Mouse (Mus musculus): ENCODE results near the gene Olfr1442. TPM values are rescaled to one million over a fixed set of nuclear protein-coding genes. Genes with fewer than 3 reads are reported as not detected.

Gene Olfr1442
- polyA plus RNA-seq, 1 experiment from 2014 or later = not detected

DNA sequence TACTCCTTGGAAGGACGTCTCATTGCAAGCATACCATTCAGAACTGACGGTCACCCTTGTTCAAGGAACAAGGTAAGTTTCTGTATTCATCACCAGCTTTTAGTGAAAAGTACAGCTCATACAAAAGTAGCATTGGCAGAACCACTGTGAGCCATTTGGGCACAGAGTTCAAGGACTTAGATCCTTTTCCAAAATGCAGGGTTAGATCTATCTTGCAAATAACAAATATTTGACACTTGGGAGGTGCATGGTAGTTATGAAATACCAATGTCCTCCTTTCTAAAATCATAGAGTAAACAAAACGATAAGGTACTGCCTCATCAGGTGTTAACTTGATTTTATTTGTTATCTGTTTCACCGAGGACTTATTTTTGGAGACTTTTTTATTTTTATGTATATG, 812 bp downstream of the Olfr1442 start:
- Histone ChIP-seq H3K9ac (ENCODE audit: low read depth, low read length) (no peak overlapping the region), H3K4me3 (ENCODE audit: low read depth, low read length) (no peak overlapping the region), H3K4me2 (replicated peaks; ENCODE audit: low read depth, low read length) (no peak overlapping the region), H3K27ac (ENCODE audit: low read depth, low read length) (no peak overlapping the region), H3K9me3 (ENCODE audit: control insufficient read depth, low read length) (no peaks in the 10 kb centered on the region), H3K36me3 (ENCODE audit: control insufficient read depth, insufficient read depth, low read length) (no peaks in the 10 kb centered on the region), H3K4me1 (replicated peaks; ENCODE audit: control insufficient read depth, insufficient read depth, low read length) (no peaks in the 10 kb centered on the region), H3K27me3 (ENCODE audit: control insufficient read depth, insufficient read depth, low read length) (no peaks in the 10 kb centered on the region)
- no peak for DNase-seq (ENCODE audit: low spot score)
- WGBS = 91% methylated on average over 4 of the region's 4 CpGs
- ATAC-seq (ENCODE audit: low FRiP score) = no peak

DNA sequence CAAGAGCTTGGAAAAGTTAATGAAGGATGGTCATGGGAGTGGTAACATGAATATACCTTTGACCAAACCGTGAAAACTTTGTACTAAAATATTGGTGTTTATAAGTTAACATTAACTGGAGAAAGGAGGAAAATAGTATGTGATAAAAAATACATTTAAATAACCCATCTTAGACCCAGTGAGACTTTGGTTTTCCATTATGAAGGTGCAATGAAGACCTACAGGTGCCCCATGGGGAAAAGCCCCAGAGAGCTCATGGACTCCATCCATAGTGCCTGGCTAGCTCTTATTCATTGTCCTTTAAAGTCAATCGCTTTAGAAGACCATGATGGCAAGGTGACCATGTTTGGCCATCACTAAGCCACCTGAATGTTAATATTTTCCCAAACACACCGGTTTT, 7.6 kb downstream of the Olfr1442 start, which contains the start of gene Olfr1443:
TSS of gene Olfr1443 (plus strand) at position 301 of the 400 bp plus-strand sequence.
- no peak within 1 kb of the TSS for H3K4me2 ChIP-seq (replicated peaks; ENCODE audit: low read depth, low read length)
- no peaks in the 10 kb centered on the region for H3K9me3 ChIP-seq (ENCODE audit: control insufficient read depth, low read length)
- DNase-seq (ENCODE audit: low spot score) (no peak), ATAC-seq (ENCODE audit: low FRiP score) (no peak)
- H3K4me1 ChIP-seq (replicated peaks; ENCODE audit: control insufficient read depth, insufficient read depth, low read length) = no peaks in the 10 kb centered on the region
- no peaks in the 10 kb centered on the region for H3K27me3 ChIP-seq (ENCODE audit: control insufficient read depth, insufficient read depth, low read length)
- H3K9ac ChIP-seq (ENCODE audit: low read depth, low read length) = no peak within 1 kb of the TSS
- 69% methylated on average over 3 of the region's 3 CpGs for WGBS
- H3K27ac ChIP-seq (ENCODE audit: low read depth, low read length) = no peak within 1 kb of the TSS
- H3K36me3 ChIP-seq (ENCODE audit: control insufficient read depth, insufficient read depth, low read length) = no peaks in the 10 kb centered on the region
- H3K4me3 ChIP-seq (ENCODE audit: low read depth, low read length) = no peak within 1 kb of the TSS

DNA sequence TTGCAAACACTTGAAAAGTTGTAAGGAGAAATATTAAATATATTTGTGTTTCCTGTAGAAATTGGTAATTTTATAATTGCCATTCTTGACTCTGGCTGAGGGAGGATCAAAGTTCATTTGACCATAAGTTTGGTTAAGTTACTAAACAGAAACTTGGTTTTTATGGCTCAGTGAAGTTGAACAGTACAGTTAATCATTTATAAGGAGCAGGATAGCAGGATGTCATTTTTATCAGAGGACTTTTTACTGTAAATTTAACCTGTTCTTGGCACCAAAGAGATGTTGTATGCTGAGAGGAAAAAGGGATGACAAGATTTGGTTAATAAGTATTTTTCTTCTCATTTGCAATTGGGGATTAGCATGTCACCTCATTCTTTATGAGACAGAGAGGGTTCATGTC, 14.4 kb downstream of the Olfr1442 start:
- H3K9me3 ChIP-seq (ENCODE audit: control insufficient read depth, low read length) = no peaks in the 10 kb centered on the region
- H3K27me3 ChIP-seq (ENCODE audit: control insufficient read depth, insufficient read depth, low read length) = no peaks in the 10 kb centered on the region
- ATAC-seq (ENCODE audit: low FRiP score) = no peak
- no peak overlapping the region for H3K9ac ChIP-seq (ENCODE audit: low read depth, low read length)
- no peak overlapping the region for H3K27ac ChIP-seq (ENCODE audit: low read depth, low read length)
- H3K4me3 ChIP-seq (ENCODE audit: low read depth, low read length) = no peak overlapping the region
- H3K36me3 ChIP-seq (ENCODE audit: control insufficient read depth, insufficient read depth, low read length) = no peaks in the 10 kb centered on the region
- no peak overlapping the region for H3K4me2 ChIP-seq (replicated peaks; ENCODE audit: low read depth, low read length)
- no peaks in the 10 kb centered on the region for H3K4me1 ChIP-seq (replicated peaks; ENCODE audit: control insufficient read depth, insufficient read depth, low read length)
- no peak for DNase-seq (ENCODE audit: low spot score)

DNA sequence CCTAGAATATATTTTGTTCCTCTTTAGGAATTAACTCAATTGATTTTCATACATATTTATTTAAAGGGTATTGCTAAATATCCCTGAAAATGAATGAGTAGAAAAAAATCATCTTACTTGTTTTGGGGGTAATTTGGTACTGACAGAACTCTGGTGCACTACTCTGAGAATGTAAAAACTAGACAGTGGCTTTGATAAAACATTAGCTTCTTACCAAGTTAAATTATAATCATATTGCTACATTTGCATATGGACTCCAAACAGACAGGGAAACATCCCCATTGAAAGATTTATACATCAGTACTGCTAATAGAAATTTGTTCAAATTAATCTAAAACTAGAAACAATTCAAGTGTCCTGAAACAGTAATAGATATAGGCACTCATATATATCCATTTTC, 15.0 kb downstream of the Olfr1442 start:
- H3K27me3 ChIP-seq (ENCODE audit: control insufficient read depth, insufficient read depth, low read length) = no peaks in the 10 kb centered on the region
- no peak overlapping the region for H3K4me3 ChIP-seq (ENCODE audit: low read depth, low read length)
- H3K27ac ChIP-seq (ENCODE audit: low read depth, low read length) = no peak overlapping the region
- H3K4me1 ChIP-seq (replicated peaks; ENCODE audit: control insufficient read depth, insufficient read depth, low read length) = no peaks in the 10 kb centered on the region
- DNase-seq (ENCODE audit: low spot score) (no peak), ATAC-seq (ENCODE audit: low FRiP score) (no peak)
- H3K9me3 ChIP-seq (ENCODE audit: control insufficient read depth, low read length) = no peaks in the 10 kb centered on the region
- H3K9ac ChIP-seq (ENCODE audit: low read depth, low read length) = no peak overlapping the region
- no peak overlapping the region for H3K4me2 ChIP-seq (replicated peaks; ENCODE audit: low read depth, low read length)
- H3K36me3 ChIP-seq (ENCODE audit: control insufficient read depth, insufficient read depth, low read length) = no peaks in the 10 kb centered on the region

DNA sequence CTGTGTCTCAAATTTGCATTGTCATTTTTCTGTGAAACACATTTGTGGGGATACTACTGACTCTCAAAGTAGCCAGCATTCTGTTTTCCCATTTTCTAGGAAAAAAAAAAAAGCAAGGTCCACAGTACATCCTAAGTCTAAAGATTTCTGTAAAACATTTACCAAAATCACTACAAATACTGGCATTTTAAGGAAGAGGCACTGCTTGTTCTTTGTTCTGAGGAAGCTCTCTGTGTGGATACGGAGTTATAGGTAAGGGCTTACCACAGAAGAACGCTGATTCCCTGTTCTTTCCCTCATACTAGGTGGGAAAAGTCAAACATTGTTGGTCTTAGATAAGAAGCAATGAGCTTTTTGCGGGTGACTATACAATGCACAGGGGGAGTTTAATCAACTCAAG, 25.4 kb downstream of the Olfr1442 start, which contains the start of gene Keg1:
TSS of gene Keg1 (plus strand) at position 197 of the 400 bp plus-strand sequence.
- 84% methylated on average over 3 of the region's 3 CpGs for WGBS
- ATAC-seq (ENCODE audit: low FRiP score) (no peak), DNase-seq (ENCODE audit: low spot score) (no peak)
- no peak within 1 kb of the TSS for H3K4me2 ChIP-seq (replicated peaks; ENCODE audit: low read depth, low read length)
- no peak within 1 kb of the TSS for H3K4me3 ChIP-seq (ENCODE audit: low read depth, low read length)
- H3K9ac ChIP-seq (ENCODE audit: low read depth, low read length) = no peak within 1 kb of the TSS
- H3K4me1 ChIP-seq (replicated peaks; ENCODE audit: control insufficient read depth, insufficient read depth, low read length) = no peaks in the 10 kb centered on the region
- H3K27ac ChIP-seq (ENCODE audit: low read depth, low read length) = no peak within 1 kb of the TSS
- no peaks in the 10 kb centered on the region for H3K27me3 ChIP-seq (ENCODE audit: control insufficient read depth, insufficient read depth, low read length)
- no peaks in the 10 kb centered on the region for H3K9me3 ChIP-seq (ENCODE audit: control insufficient read depth, low read length)
- H3K36me3 ChIP-seq (ENCODE audit: control insufficient read depth, insufficient read depth, low read length) = no peaks in the 10 kb centered on the region

DNA sequence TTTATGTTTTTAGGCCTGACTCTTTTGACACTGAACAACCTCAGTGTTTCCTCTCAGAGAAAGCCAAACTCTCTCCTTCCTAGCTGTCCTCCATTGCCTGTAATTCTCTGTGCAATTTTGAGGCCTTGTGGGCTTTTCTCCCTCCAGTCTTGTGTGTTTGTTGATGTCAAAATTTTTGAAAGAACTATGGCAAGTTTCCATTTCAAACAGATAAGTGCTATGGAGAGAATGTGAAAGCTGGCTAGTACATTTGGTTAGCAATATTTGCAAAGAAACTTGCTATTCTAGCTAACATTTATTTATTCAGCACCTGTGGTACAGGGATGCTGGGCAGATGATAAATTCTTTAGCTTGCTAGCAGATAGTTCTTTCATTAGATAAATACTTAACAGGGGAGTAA, 26.0 kb downstream of the Olfr1442 start:
- Histone ChIP-seq H3K27ac (ENCODE audit: low read depth, low read length) (no peak overlapping the region), H3K4me3 (ENCODE audit: low read depth, low read length) (no peak overlapping the region), H3K9me3 (ENCODE audit: control insufficient read depth, low read length) (no peaks in the 10 kb centered on the region), H3K27me3 (ENCODE audit: control insufficient read depth, insufficient read depth, low read length) (no peaks in the 10 kb centered on the region), H3K36me3 (ENCODE audit: control insufficient read depth, insufficient read depth, low read length) (no peaks in the 10 kb centered on the region), H3K4me2 (replicated peaks; ENCODE audit: low read depth, low read length) (no peak overlapping the region), H3K4me1 (replicated peaks; ENCODE audit: control insufficient read depth, insufficient read depth, low read length) (no peaks in the 10 kb centered on the region), H3K9ac (ENCODE audit: low read depth, low read length) (no peak overlapping the region)
- ATAC-seq (ENCODE audit: low FRiP score) (no peak), DNase-seq (ENCODE audit: low spot score) (no peak)

DNA sequence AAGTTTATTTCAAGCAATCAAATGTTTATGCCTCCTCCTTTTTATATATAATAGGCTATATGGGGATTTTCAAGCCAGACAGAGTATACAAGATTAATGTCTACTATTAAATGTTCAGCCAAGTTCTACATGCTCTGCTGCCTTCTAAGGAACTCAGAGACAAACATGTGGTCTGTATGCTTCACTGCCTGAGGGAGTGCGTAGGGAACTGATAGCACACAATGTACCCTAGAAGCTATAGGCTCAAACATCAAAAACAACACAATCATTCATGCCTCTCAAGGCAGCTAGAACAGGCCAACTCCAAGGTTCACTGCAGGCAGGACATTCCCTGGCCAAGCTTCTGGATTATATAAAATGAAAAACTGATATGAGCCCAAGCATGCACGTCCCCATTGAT, 38.2 kb downstream of the Olfr1442 start:
- no peaks in the 10 kb centered on the region for H3K4me1 ChIP-seq (replicated peaks; ENCODE audit: control insufficient read depth, insufficient read depth, low read length)
- no peak overlapping the region for H3K4me3 ChIP-seq (ENCODE audit: low read depth, low read length)
- no peak for DNase-seq (ENCODE audit: low spot score)
- no peaks in the 10 kb centered on the region for H3K9me3 ChIP-seq (ENCODE audit: control insufficient read depth, low read length)
- no peak for ATAC-seq (ENCODE audit: low FRiP score)
- H3K9ac ChIP-seq (ENCODE audit: low read depth, low read length) = no peak overlapping the region
- 88% methylated on average over 2 of the region's 2 CpGs for WGBS
- no peaks in the 10 kb centered on the region for H3K36me3 ChIP-seq (ENCODE audit: control insufficient read depth, insufficient read depth, low read length)
- no peaks in the 10 kb centered on the region for H3K27me3 ChIP-seq (ENCODE audit: control insufficient read depth, insufficient read depth, low read length)
- no peak overlapping the region for H3K4me2 ChIP-seq (replicated peaks; ENCODE audit: low read depth, low read length)
- H3K27ac ChIP-seq (ENCODE audit: low read depth, low read length) = no peak overlapping the region

DNA sequence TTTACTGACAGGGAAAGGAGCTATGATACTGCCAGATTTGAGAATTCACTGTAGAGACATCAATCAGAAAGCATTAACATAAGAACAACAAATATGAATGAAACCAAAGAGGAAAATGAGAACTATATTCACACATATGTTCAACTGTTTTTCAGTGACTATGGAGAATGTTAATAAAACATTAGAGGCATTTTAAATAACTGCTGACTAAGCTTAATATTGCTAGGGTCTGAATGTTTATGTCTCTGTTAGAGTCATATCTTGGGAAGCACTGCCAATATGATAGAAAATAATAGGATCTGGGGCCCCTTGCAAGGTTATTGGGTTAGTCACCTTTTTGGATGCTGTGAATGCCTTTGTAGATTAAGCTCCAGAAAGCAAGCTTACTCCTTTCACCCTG, 38.7 kb downstream of the Olfr1442 start:
- Histone ChIP-seq H3K9ac (ENCODE audit: low read depth, low read length) (no peak overlapping the region), H3K9me3 (ENCODE audit: control insufficient read depth, low read length) (no peaks in the 10 kb centered on the region), H3K4me1 (replicated peaks; ENCODE audit: control insufficient read depth, insufficient read depth, low read length) (no peaks in the 10 kb centered on the region), H3K36me3 (ENCODE audit: control insufficient read depth, insufficient read depth, low read length) (no peaks in the 10 kb centered on the region), H3K27ac (ENCODE audit: low read depth, low read length) (no peak overlapping the region), H3K4me2 (replicated peaks; ENCODE audit: low read depth, low read length) (no peak overlapping the region), H3K4me3 (ENCODE audit: low read depth, low read length) (no peak overlapping the region), H3K27me3 (ENCODE audit: control insufficient read depth, insufficient read depth, low read length) (no peaks in the 10 kb centered on the region)
- ATAC-seq (ENCODE audit: low FRiP score) (no peak), DNase-seq (ENCODE audit: low spot score) (no peak)

DNA sequence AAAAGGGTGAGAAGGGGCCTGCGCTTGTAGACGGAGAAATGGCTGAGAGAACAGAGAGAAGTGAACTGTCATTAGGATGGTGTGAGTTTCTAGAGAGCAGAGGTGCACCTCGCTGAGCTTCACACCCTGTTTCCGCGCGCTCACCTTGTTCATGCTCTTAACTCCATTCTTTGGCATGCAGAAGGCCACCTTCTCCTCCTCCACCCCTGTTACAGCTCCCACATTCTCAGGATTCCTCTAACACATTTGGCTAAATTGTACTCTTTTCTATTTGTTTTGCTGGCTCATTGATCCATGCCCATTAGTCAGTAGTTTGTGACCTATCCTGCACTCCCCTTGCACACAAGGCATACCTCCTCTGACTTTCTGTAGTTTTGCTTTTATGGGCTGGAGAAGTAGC, 49.0 kb downstream of the Olfr1442 start:
- ATAC-seq (ENCODE audit: low FRiP score) (no peak), DNase-seq (ENCODE audit: low spot score) (no peak)
- H3K36me3 ChIP-seq (ENCODE audit: control insufficient read depth, insufficient read depth, low read length) = no peaks in the 10 kb centered on the region
- H3K9ac ChIP-seq (ENCODE audit: low read depth, low read length) = no peak overlapping the region
- H3K4me2 ChIP-seq (replicated peaks; ENCODE audit: low read depth, low read length) = no peak overlapping the region
- H3K9me3 ChIP-seq (ENCODE audit: control insufficient read depth, low read length) = no peaks in the 10 kb centered on the region
- H3K27ac ChIP-seq (ENCODE audit: low read depth, low read length) = no peak overlapping the region
- H3K4me1 ChIP-seq (replicated peaks; ENCODE audit: control insufficient read depth, insufficient read depth, low read length) = no peaks in the 10 kb centered on the region
- H3K4me3 ChIP-seq (ENCODE audit: low read depth, low read length) = no peak overlapping the region
- H3K27me3 ChIP-seq (ENCODE audit: control insufficient read depth, insufficient read depth, low read length) = no peaks in the 10 kb centered on the region
- 79% methylated on average over 6 of the region's 6 CpGs for WGBS

Measured in hindbrain, embryonic 11.5 days (tissue).